Mouse (Mus musculus) kidney, adult 2 months (tissue): Measurements from ENCODE around the gene Cadm3.

Experiments
- CTCF ChIP-seq: fragments of 200-500 bp; conservative IDR thresholded peaks from 2 replicates; pipeline ENCODE4 v1.5.1; 2011; ENCODE audit warnings: low read depth, mild to moderate bottlenecking, control low read depth, low read length, moderate library complexity, mixed read lengths; ENCODE audit not compliant: insufficient read depth, insufficient read length
- POLR2A ChIP-seq: fragments of 200-500 bp; IDR thresholded peaks from one replicate; pipeline ENCODE4 v1.6.1; 2011; ENCODE audit warnings: low read depth, low read length, control low read depth

DNA sequence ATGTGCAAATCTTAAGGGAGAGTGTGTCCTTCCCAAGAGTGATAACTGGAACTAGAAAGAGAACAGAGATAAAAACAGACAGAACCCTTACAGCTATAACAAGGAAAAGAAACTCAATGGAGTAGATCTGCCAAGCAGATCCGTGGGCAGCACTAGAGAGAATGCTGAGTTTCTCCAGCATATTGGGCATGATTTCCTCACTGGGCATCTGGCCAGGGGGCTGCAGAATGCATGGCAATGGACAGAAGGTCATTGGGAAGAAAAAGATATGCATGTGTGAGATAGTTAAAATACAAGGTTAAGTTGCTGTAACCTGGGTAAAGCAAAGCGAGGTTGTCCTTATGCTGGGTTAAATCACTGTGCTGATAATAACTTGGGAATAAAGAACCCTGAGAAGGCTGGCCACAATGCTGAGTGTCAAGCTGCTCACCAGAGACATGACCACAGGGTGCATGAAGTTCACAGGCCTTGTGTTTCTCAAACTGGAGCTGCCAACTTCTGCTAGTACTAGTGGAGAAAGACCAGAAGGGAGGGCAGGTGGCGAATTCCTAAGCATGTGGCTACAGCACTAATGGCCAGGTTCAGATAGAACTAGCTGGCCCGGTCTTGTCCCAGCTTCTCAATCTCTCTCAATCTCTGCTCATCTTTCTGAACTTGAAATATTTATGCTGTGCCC, 3.2 kb downstream of the Cadm3 start:
- TF ChIP-seq CTCF (no peak), POLR2A (no peak)
